Mouse (Mus musculus): Measurements from ENCODE around the gene Tmem115. TPM values are rescaled to one million over a fixed set of nuclear protein-coding genes. Genes with fewer than 3 reads are reported as not detected.

Tmem115 gene
- polyA plus RNA-seq, 1 experiment, result 28.6 TPM

GRCm38 (mm10) chr9:107577871-107578270, 44.1 kb downstream of the Tmem115 start:
- no peak for TF ChIP-seq CTCF (IDR thresholded peaks at IDR 0.05; ENCODE audit: extremely low read depth, insufficient read depth, insufficient read length, insufficient replicate concordance)
- no peak for TF ChIP-seq POLR2A (IDR thresholded peaks at IDR 0.05; ENCODE audit: low read depth, low read length)
- Histone ChIP-seq H3K4me1 (ENCODE audit: control insufficient read depth, insufficient read depth, insufficient read length) (peaks cover 11% of the 10 kb centered on the region; the same call in 1 of the 2 replicates), H3K36me3 (ENCODE audit: control insufficient read depth, insufficient read depth, low read length) (no peaks in the 10 kb centered on the region), H3K4me3 (ENCODE audit: extremely low read depth, insufficient read depth, insufficient read length) (no peak overlapping the region), H3K27me3 (ENCODE audit: control insufficient read depth, insufficient read depth, low read length) (no peaks in the 10 kb centered on the region), H3K27ac (ENCODE audit: insufficient read depth, low read length) (no peak overlapping the region)
- WGBS, result 91% methylated on average over 10 of the region's 10 CpGs
- DNase-seq (ENCODE audit: low read depth in 1 of 2, low spot score in 2 of 2), result no peak

DNA sequence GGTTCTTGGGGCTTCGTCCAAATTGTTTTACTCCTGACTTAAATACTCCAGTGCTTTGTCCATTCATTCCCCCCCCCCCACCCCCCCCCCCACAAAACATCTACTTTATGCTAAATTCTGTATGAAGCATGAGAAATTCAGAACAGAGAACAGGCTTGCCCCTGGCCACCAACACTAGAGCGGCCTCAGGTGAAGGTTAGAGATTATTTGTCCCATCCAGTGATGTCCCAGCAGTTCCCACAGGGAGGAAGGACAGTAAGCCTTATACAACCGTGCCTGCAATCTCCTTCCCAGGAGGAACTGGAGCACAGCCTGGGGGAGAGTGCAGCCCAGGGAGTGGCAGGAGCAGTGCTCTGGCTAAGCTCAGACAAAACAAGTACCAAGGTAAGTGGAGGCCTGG, 44.8 kb downstream of the Tmem115 start, which contains the start of gene Naa80:
Gene Naa80 (plus strand): TSS at position 301 of the 400 bp plus-strand sequence.
- H3K4me1 ChIP-seq (ENCODE audit: control insufficient read depth, insufficient read depth, insufficient read length), result peaks cover 11% of the 10 kb centered on the region; the same call in 1 of the 2 replicates
- TF ChIP-seq POLR2A (IDR thresholded peaks at IDR 0.05; ENCODE audit: low read depth, low read length) (no peak), CTCF (IDR thresholded peaks at IDR 0.05; ENCODE audit: extremely low read depth, insufficient read depth, insufficient read length, insufficient replicate concordance) (no peak)
- no peak within 1 kb of the TSS for H3K4me3 ChIP-seq (ENCODE audit: extremely low read depth, insufficient read depth, insufficient read length)
- 92% methylated on average over 3 of the region's 3 CpGs for WGBS
- no peaks in the 10 kb centered on the region for H3K36me3 ChIP-seq (ENCODE audit: control insufficient read depth, insufficient read depth, low read length)
- no peak within 1 kb of the TSS for H3K27ac ChIP-seq (ENCODE audit: insufficient read depth, low read length)
- no peak for DNase-seq (ENCODE audit: low read depth in 1 of 2, low spot score in 2 of 2)
- no peaks in the 10 kb centered on the region for H3K27me3 ChIP-seq (ENCODE audit: control insufficient read depth, insufficient read depth, low read length)

DNA sequence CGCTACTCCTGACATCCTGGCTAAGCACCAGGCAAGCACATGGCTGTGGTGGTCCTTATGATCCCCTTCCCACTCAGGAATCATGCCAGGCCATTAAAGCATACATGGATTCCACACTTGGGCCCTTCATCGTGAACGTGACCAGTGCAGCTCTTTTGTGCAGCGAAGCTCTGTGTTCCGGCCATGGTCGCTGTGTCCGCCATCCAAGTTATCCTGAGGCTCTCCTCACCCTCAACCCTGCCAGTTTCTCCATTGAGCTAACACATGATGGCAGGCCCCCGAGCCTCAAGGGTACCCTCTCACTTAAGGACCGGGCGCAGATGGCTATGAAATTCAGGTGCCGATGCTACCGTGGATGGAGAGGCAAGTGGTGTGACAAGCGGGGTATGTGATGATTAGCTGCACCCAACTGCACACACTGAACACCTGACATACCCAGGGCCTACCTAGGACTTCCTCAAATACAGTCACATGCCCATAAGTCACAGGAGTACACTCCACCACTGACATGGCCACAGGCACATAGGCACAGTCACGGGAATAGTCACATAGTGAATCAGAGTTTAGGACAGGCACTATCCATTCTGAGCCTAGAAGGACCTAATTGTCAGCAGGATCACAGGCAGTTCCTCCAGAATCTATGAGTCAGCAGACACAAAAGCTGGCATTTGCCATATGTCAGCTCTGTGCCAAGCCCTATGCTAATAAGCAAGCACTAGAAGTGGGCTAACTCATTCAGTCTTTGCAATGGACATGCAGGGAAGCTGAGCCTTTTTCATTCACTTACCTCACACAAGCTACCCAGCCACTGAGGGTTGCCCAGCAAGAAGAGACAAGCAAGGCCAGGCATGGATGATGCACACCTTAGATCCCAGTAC, 45.5 kb downstream of the Tmem115 start:
- 88% methylated on average over 14 of the region's 14 CpGs for WGBS
- no peaks in the 10 kb centered on the region for H3K36me3 ChIP-seq (ENCODE audit: control insufficient read depth, insufficient read depth, low read length)
- no peaks in the 10 kb centered on the region for H3K27me3 ChIP-seq (ENCODE audit: control insufficient read depth, insufficient read depth, low read length)
- H3K27ac ChIP-seq (ENCODE audit: insufficient read depth, low read length), result no peak overlapping the region
- TF ChIP-seq CTCF (IDR thresholded peaks at IDR 0.05; ENCODE audit: extremely low read depth, insufficient read depth, insufficient read length, insufficient replicate concordance) (no peak), POLR2A (IDR thresholded peaks at IDR 0.05; ENCODE audit: low read depth, low read length) (no peak)
- H3K4me3 ChIP-seq (ENCODE audit: extremely low read depth, insufficient read depth, insufficient read length), result no peak overlapping the region
- DNase-seq (ENCODE audit: low read depth in 1 of 2, low spot score in 2 of 2), result no peak
- H3K4me1 ChIP-seq (ENCODE audit: control insufficient read depth, insufficient read depth, insufficient read length), result peaks cover 11% of the 10 kb centered on the region; the same call in 1 of the 2 replicates

GRCm38 (mm10) chr9:107580501-107581317, 47.0 kb downstream of the Tmem115 start, which contains the start of gene Hyal3:
Hyal3 (plus strand) TSS chr9:107580818.
- TF ChIP-seq POLR2A (IDR thresholded peaks at IDR 0.05; ENCODE audit: low read depth, low read length), result peak; percentile 67
- no peak for TF ChIP-seq CTCF (IDR thresholded peaks at IDR 0.05; ENCODE audit: extremely low read depth, insufficient read depth, insufficient read length, insufficient replicate concordance)
- H3K4me1 ChIP-seq (ENCODE audit: control insufficient read depth, insufficient read depth, insufficient read length), result peaks cover 11% of the 10 kb centered on the region; the same call in 1 of the 2 replicates
- H3K4me3 ChIP-seq (ENCODE audit: extremely low read depth, insufficient read depth, insufficient read length), result peak within 1 kb of the TSS; percentile 70
- H3K27me3 ChIP-seq (ENCODE audit: control insufficient read depth, insufficient read depth, low read length), result no peaks in the 10 kb centered on the region
- peak; percentile 68 to 73 for DNase-seq (ENCODE audit: low read depth in 1 of 2, low spot score in 2 of 2)
- under 1% methylated on average over 32 of the region's 32 CpGs for WGBS
- H3K36me3 ChIP-seq (ENCODE audit: control insufficient read depth, insufficient read depth, low read length), result no peaks in the 10 kb centered on the region
- peak within 1 kb of the TSS; percentile 74 for H3K27ac ChIP-seq (ENCODE audit: insufficient read depth, low read length)

DNA sequence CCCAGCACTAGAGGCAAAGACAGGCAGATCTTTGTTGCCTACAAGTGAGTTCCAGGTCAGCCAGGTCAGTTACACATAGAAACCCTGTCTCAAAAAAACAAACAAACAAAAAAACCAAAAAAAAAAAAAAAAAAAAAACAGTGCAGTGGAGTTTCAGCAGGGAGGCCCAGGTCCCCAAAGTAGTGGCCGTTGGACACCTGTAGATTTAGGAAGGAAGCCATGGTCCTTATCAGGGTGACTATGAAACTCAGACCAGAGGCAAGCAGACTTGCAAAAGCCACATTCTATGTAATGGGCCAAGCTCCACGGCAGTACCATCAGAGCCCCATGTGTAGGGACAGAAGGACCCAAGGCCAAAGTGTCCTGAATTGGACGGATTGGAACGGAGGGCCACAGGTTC, 47.8 kb downstream of the Tmem115 start:
- TF ChIP-seq CTCF (IDR thresholded peaks at IDR 0.05; ENCODE audit: extremely low read depth, insufficient read depth, insufficient read length, insufficient replicate concordance), result no peak
- no peak for TF ChIP-seq POLR2A (IDR thresholded peaks at IDR 0.05; ENCODE audit: low read depth, low read length)
- 60% methylated on average over 4 of the region's 4 CpGs for WGBS
- no peaks in the 10 kb centered on the region for H3K36me3 ChIP-seq (ENCODE audit: control insufficient read depth, insufficient read depth, low read length)
- H3K4me1 ChIP-seq (ENCODE audit: control insufficient read depth, insufficient read depth, insufficient read length), result peaks cover 11% of the 10 kb centered on the region; the same call in 1 of the 2 replicates
- 0 out of 2 replicates have a peak overlapping the region, but pooled peaks have one; percentile 70 for H3K4me3 ChIP-seq (ENCODE audit: extremely low read depth, insufficient read depth, insufficient read length)
- no peak overlapping the region for H3K27ac ChIP-seq (ENCODE audit: insufficient read depth, low read length)
- no peaks in the 10 kb centered on the region for H3K27me3 ChIP-seq (ENCODE audit: control insufficient read depth, insufficient read depth, low read length)
- DNase-seq (ENCODE audit: low read depth in 1 of 2, low spot score in 2 of 2), result no peak

DNA sequence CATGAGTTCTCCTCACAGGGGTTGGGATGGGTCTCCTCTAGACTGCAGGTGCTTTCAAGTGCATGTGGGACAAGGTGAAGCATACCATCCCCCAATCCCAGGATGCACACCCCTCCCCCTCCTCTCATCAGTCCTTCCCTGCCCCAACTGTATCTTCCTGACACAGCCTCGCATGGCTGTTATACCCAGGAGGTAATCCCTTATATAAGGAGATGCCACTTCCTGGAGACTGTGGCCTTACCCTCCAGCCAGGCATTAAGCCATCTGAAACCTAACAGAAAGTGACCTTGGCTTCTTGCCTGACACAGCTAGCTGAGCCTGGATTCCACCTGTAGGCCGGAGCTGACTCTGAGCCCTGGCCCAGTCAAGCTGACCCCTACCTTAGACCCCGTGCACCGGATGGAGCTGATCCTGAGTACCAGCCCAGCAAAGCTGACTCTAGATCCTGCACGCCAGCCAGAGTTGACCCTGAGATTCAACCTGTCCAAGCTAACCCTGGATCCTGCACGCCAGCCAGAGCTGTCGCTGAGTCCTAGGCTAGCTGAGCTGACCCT, 48.8 kb downstream of the Tmem115 start:
- H3K36me3 ChIP-seq (ENCODE audit: control insufficient read depth, insufficient read depth, low read length), result no peaks in the 10 kb centered on the region
- no peak for DNase-seq (ENCODE audit: low read depth in 1 of 2, low spot score in 2 of 2)
- 87% methylated on average over 7 of the region's 7 CpGs for WGBS
- no peak overlapping the region for H3K27ac ChIP-seq (ENCODE audit: insufficient read depth, low read length)
- H3K27me3 ChIP-seq (ENCODE audit: control insufficient read depth, insufficient read depth, low read length), result no peaks in the 10 kb centered on the region
- H3K4me1 ChIP-seq (ENCODE audit: control insufficient read depth, insufficient read depth, insufficient read length), result peaks cover 11% of the 10 kb centered on the region; the same call in 1 of the 2 replicates
- TF ChIP-seq CTCF (IDR thresholded peaks at IDR 0.05; ENCODE audit: extremely low read depth, insufficient read depth, insufficient read length, insufficient replicate concordance) (no peak), POLR2A (IDR thresholded peaks at IDR 0.05; ENCODE audit: low read depth, low read length) (no peak)
- no peak overlapping the region for H3K4me3 ChIP-seq (ENCODE audit: extremely low read depth, insufficient read depth, insufficient read length)
